Mouse (Mus musculus) bone marrow, adult 2 months (tissue): ENCODE data around the gene Gipc2.

ENCODE experiments used
- CTCF ChIP-seq: fragments of 200-500 bp; IDR thresholded peaks from 2 replicates; pipeline ENCODE4 v1.5.1; 2011; ENCODE audit warnings: low read length, control low read depth; ENCODE audit not compliant: control insufficient read depth, insufficient read depth
- POLR2A ChIP-seq: fragments of 200-500 bp; IDR thresholded peaks from 2 replicates; pipeline ENCODE4 v1.6.1; 2011; ENCODE audit warnings: low read depth, mild to moderate bottlenecking, control low read depth, low read length, borderline replicate concordance; ENCODE audit not compliant: control insufficient read depth

- TF ChIP-seq CTCF = no peak
- no peak for TF ChIP-seq POLR2A
These were observed 42.3 kb upstream of the Gipc2 start for GRCm38 (mm10) chr3:152208096-152208885.
